Mouse (Mus musculus) c-Kit-positive CD71-negative TER-119-negative erythroid progenitor cells, embryonic 14.5 days (primary cell): Measurements from ENCODE around the gene Dlec1.

Experiments used
- DNase-seq: peaks from one replicate; pipeline ENCODE4 v3.0.0-alpha.2; 2013; ENCODE audit warnings: low read depth

Dlec1 gene

DNA sequence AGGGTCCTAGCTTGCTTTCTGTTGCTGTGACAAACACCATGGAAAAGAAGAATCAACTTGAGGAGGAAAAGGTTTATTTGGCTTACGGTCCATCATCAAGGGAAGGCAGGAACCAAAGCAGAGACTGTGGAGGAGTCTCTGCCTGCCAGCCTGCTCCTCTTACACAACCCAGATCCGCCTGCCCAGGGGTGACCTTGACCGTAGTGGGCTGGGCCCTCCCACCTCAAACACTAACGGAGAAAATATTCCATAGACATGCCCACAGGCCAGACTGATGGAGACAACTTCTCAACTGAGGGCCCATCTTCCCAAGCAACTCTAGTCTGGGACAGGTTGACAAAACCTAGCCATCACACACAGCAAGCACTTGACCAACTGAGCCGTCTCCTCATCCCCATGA lies 39.8 kb downstream of the Dlec1 start:
- no peak for DNase-seq

- DNase-seq: no peak
Measured at GRCm38 (mm10) chr9:119143372-119143771, 41.1 kb downstream of the Dlec1 start.

- DNase-seq: no peak
Measured at GRCm38 (mm10) chr9:119144696-119145095, 42.4 kb downstream of the Dlec1 start.

GRCm38 (mm10) chr9:119145137-119145536 lies 42.9 kb downstream of the Dlec1 start:
- DNase-seq: no peak

- no peak for DNase-seq
Measured at GRCm38 (mm10) chr9:119145638-119146037, 43.4 kb downstream of the Dlec1 start.

DNA sequence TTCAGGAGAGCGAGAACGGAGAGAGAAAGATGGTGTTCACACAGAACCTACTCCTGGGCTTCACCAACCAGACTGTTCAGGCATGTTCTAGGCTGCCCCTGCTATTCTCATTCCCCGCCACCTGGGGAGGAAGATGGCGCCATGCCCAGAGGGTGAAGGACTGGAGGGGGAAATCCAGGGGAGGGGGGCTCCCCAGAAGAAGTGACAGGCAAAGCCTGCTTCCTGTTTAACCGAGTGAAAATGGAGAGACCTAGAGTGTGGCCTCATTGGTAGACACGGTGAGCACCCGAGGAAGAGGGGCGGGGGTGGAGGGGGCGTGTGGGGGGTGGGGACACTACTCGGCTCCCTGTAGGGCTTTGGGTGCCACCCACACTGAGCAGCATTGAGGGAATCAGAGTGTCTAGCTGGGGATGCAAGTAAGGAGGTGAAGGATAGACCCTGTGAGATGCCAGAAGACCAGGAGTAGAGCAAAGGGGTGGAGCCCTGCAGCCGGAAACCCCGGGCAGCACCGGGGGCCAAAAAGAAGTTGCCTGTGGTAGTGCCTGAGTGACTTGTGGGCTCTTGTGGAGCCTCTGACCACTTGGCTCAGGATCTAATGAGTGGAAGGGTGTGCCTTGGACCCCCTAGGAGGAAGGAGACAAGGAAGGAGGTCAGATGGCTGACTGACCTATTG lies 44.0 kb downstream of the Dlec1 start:
- no peak for DNase-seq

GRCm38 (mm10) chr9:119149601-119150000 lies 47.3 kb downstream of the Dlec1 start:
- peak; percentile 36 for DNase-seq

DNA sequence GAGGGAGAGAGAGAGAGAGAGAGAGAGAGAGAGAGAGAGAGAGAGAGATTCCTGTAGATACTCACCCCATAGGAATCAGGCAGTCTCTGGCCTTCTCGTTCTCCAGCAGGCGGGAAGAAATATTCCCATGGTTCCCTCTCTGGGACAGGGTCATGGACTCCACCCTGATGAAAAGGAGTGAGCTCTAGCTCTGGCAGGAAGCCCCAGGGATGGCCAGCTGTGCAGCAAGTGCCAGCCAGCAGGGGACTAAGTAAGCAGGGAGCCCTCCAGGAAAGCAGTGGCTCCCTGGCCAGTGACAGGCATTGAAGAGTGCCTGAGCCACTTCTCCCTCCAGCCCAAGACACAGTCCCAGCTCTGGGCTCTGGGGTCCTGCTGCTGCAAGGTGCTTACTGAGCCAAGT lies 49.5 kb downstream of the Dlec1 start:
- no peak for DNase-seq

DNA sequence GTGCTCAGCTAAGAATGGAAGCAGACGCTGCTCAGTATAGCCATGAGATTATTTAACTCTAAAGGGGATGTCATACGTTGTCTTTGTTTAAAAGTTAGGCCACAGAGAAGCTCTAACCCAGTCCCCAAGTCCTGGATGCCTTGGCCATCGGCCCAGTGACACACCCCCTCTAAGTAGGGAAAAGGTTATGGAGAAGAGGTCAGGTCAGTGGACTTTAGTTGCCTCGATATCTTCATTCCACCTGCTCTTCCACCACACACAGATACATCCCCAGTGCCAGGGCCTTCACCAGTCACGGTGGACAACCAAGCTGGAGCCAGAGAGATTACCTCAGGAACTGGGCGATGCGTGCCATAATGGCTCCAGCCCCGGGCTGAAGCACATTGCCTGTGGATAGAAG lies 53.1 kb downstream of the Dlec1 start:
- DNase-seq: no peak

DNA sequence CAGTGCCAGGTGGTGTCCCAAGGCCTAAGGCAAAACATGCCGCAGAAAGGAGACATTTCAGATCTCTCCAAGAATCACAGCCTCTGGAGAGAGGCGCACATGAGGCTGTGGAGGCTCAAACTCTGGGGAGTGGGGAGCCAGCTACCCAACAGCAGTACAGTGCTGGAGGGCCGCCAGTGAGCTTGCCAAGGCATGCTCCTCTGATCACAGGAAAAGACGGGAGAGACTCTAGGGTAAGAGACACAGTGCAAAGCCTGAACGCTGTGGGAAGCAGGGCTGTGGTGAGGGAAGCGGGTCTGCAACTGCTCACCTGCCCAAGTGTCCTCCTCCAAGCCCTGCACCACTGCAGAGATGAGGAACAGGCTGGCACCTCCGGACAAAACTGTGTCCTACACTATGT lies 53.5 kb downstream of the Dlec1 start:
- no peak for DNase-seq

DNA sequence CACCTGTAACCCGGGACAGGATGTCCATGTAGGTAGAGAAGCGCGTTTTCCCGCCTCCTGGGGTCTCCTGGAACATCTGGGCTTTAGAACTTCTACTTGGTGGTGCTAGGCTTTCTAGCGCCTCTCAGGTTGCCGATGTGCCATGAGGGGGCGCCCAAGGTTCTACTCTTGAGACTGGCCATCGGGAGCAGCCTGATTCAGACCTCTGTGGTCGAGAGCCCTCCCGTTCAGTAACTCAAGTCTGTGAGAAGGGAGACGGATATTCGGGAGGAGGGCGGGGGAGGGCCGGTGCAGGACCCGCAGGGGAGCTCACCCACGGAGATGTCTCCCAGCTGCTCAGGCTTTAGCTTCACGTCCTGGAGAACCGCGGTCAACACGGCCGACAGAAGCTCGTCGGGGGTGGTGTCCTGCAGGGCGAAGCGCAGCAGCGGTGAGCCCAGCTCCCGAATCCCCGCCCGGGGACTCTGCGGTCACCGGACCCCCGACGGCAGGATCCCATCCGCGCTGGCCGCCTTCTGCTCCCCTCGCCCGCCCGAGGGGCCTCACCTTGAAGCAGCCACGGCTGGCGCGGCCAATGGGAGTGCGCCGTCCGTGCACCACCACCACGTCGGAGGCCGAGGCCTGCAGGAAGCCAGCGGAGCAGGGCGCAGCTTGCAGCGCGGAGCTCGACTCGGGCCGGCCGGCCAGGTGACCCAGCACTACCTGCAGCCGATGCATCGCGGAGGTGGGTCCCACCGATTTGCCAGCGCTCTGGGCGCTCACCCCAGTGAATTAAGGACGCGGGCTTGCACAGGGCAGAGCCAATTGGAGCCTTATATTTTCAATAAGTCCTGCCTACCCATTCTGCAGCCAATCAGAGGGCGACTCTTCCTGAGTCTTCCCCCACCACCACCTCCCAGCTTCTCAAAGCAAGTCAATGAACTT lies 54.3 kb downstream of the Dlec1 start, which contains the start of gene Acaa1b:
Gene Acaa1b, minus strand, starts transcription at position 816 of the 924 bp plus-strand sequence.
- peak; percentile 64 for DNase-seq

GRCm38 (mm10) chr9:119158861-119159260 lies 56.6 kb downstream of the Dlec1 start, which contains the start of gene Gm47289:
Gm47289 (plus strand) TSS chr9:119159161.
- no peak for DNase-seq

GRCm38 (mm10) chr9:119160689-119161088 lies 58.4 kb downstream of the Dlec1 start:
- DNase-seq: no peak

- DNase-seq: no peak
Measured at GRCm38 (mm10) chr9:119164743-119165142, 62.5 kb downstream of the Dlec1 start.

GRCm38 (mm10) chr9:119165548-119165947 lies 63.3 kb downstream of the Dlec1 start:
- DNase-seq: no peak

DNA sequence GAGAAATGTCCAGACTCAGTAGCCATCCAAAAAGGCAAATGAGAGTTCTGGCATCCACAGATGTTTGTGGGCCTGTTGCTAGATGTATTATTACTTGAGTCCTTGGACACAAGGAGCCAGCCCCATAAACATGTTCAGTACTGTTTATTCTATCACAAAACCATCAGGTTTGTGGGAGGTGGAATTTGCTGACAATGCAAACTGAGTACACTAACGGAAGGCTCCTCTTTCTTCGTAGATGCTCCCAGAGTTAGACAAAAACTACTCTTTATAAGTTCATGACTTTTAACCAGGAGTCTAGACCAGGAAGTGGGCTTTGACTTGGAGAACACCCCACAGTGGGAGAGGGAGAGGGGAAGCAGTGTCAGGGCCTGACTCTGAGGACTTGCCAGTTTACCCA lies 65.3 kb downstream of the Dlec1 start:
- DNase-seq: no peak

DNA sequence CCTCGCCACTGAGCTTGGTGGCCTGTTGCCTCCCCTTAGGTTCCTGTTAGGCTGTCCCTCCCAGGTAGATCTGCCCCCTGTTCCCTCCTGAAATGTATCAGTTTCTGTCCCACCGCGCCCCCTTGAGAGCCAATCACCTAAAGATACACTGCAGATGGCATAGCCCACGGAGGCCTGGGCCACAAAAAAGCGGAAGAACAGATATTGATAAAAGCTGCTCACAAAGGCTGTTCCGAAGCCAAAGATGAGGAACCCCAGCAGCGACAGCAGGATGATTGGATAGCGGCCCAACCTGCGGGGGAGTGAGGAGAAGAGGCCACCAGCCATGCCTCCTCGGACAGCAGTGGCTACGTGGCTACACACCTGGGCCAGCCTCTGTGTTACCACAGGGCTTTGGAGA lies 77.0 kb downstream of the Dlec1 start:
- no peak for DNase-seq

DNA sequence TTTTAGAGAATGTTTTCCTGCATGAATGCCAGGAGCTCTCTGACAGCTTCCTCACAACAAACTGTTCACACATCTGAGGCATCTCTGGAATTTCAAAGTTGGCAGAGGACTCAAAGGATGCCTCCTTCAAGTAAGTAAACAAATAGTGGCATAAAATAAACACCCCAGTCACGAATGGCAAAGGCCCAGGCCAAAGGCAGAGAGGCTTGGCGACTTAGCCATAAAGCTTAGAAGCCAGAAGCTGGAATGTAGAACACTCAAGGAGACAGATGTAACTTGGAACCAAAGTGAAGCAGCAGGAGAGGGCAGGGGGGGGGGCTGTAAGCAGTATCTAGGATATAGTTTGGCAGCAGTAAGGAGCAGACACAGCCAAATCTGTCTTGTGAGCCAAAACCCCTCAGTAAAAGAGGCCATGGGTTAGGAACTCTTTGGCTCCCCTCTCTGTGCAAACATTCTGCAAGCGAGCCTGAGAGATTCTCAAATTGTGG lies 79.0 kb downstream of the Dlec1 start:
- DNase-seq: no peak

- no peak for DNase-seq
Measured at GRCm38 (mm10) chr9:119192202-119192990, 90.1 kb downstream of the Dlec1 start.
